Mouse (Mus musculus) CH12.LX (cell line): ENCODE results near the gene Fbxw11. TPM values are rescaled to one million over a fixed set of nuclear protein-coding genes. Genes with fewer than 3 reads are reported as not detected.

Experiments used
- DNase-seq: peaks from one replicate; pipeline ENCODE4 v3.0.0-alpha.2; 2013; ENCODE audit errors: extremely low read depth
- H3K27ac ChIP-seq: 2 replicates; pipeline ENCODE4 v1.5.1; 2012; ENCODE audit warnings: low read depth, mild to moderate bottlenecking, control low read depth, moderate library complexity; ENCODE audit not compliant: insufficient read depth
- H3K27me3 ChIP-seq: replicated peaks from 2 replicates; pipeline ENCODE3; 2012; ENCODE audit warnings: inconsistent platforms
- H3K36me3 ChIP-seq, 2 experiments: replicated peaks in 1 of 2; 2 replicates each; pipeline versions ENCODE3 to v1.6.1; 2012; ENCODE audit warnings: inconsistent platforms in 1 of 2, low read length in 1 of 2, mild to moderate bottlenecking in 1 of 2, mixed read lengths in 1 of 2, moderate library complexity in 1 of 2; ENCODE audit not compliant: control insufficient read depth in 1 of 2, insufficient read depth in 1 of 2
- H3K4me1 ChIP-seq, 2 experiments: 2 replicates each; pipeline ENCODE4 v1.6.1; 2012; ENCODE audit warnings: inconsistent platforms in 1 of 2, moderate library complexity in 1 of 2; ENCODE audit not compliant: insufficient read depth in 2 of 2, control insufficient read depth in 1 of 2
- H3K4me2 ChIP-seq: 2 replicates; pipeline ENCODE4 v1.6.1; 2012; ENCODE audit warnings: low read depth, mild to moderate bottlenecking, control low read depth; ENCODE audit not compliant: poor library complexity, insufficient read depth, severe bottlenecking
- H3K4me3 ChIP-seq, 3 experiments: fragments of 150-350 bp in 1 of 3; sonication (generic) in 1 of 3; replicated peaks in 1 of 3; 2 replicates each; pipeline versions ENCODE3 to v1.5.1; 2011 to 2012; ENCODE audit warnings: low read depth in 2 of 3, low read length in 2 of 3, mild to moderate bottlenecking in 2 of 3, moderate library complexity in 2 of 3, control low read depth in 1 of 3, improper control_type of control experiment in 1 of 3, inconsistent platforms in 1 of 3, mixed read lengths in 1 of 3; ENCODE audit not compliant: poor library complexity in 1 of 3
- H3K79me2 ChIP-seq: replicated peaks from 2 replicates; pipeline ENCODE4 v1.6.1; 2012; ENCODE audit warnings: mild to moderate bottlenecking, moderate library complexity; ENCODE audit not compliant: control insufficient read depth, poor library complexity, insufficient read depth, severe bottlenecking; ENCODE audit errors: extremely low read depth
- H3K9ac ChIP-seq: 2 replicates; pipeline ENCODE4 v1.6.1; 2012; ENCODE audit warnings: low read depth, mild to moderate bottlenecking, control low read depth, moderate library complexity; ENCODE audit not compliant: insufficient read depth
- H3K9me3 ChIP-seq: replicated peaks from 2 replicates; pipeline ENCODE3; 2012; ENCODE audit warnings: low read length, inconsistent platforms, mixed read lengths
- BHLHE40 ChIP-seq: IDR thresholded peaks from 2 replicates; pipeline ENCODE4 v1.6.1; 2011; ENCODE audit warnings: mild to moderate bottlenecking, low read depth, low read length, improper control_type of control experiment
- EP300 ChIP-seq: IDR thresholded peaks from 2 replicates; pipeline ENCODE4 v1.6.1; 2011; ENCODE audit warnings: low read length, improper control_type of control experiment
- IRF4 ChIP-seq: IDR thresholded peaks from 2 replicates; pipeline ENCODE4 v1.6.1; 2014; ENCODE audit warnings: low read depth, mild to moderate bottlenecking, inconsistent platforms, low read length, improper control_type of control experiment
- JUND ChIP-seq: conservative IDR thresholded peaks from 2 replicates; pipeline ENCODE4 v1.6.1; 2011; ENCODE audit warnings: low read depth, low read length, improper control_type of control experiment
- KAT2A ChIP-seq: IDR thresholded peaks from 2 replicates; pipeline ENCODE4 v1.6.1; 2012; ENCODE audit warnings: low read length, improper control_type of control experiment, inconsistent platforms; ENCODE audit not compliant: insufficient replicate concordance
- MAFK ChIP-seq: IDR thresholded peaks from 2 replicates; pipeline ENCODE4 v1.6.1; 2011; ENCODE audit warnings: low read length, improper control_type of control experiment; ENCODE audit not compliant: insufficient replicate concordance
- MEF2A ChIP-seq: IDR thresholded peaks from 2 replicates; pipeline ENCODE4 v1.6.1; 2014; ENCODE audit warnings: low read depth, mild to moderate bottlenecking, inconsistent platforms, low read length, improper control_type of control experiment, borderline replicate concordance
- MXI1 ChIP-seq: IDR thresholded peaks from 2 replicates; pipeline ENCODE4 v1.6.1; 2011; ENCODE audit warnings: mild to moderate bottlenecking, low read depth, low read length, improper control_type of control experiment
- NELFE ChIP-seq: IDR thresholded peaks from 2 replicates; pipeline ENCODE4 v1.6.1; 2011; ENCODE audit warnings: low read depth, low read length, improper control_type of control experiment
- NRF1 ChIP-seq: IDR thresholded peaks from 2 replicates; pipeline ENCODE4 v1.6.1; 2014; ENCODE audit warnings: low read depth, mild to moderate bottlenecking, inconsistent platforms, low read length, improper control_type of control experiment, moderate library complexity
- POLR2A ChIP-seq: IDR thresholded peaks from 2 replicates; pipeline ENCODE4 v1.6.1; 2011; ENCODE audit warnings: low read depth, mild to moderate bottlenecking, improper control_type of control experiment, low read length
- POLR2AphosphoS2 ChIP-seq: IDR thresholded peaks from 2 replicates; pipeline ENCODE4 v1.6.1; 2011; ENCODE audit warnings: low read depth, low read length, improper control_type of control experiment
- RAD21 ChIP-seq: IDR thresholded peaks from 2 replicates; pipeline ENCODE4 v1.6.1; 2011; ENCODE audit warnings: low read depth, mild to moderate bottlenecking, low read length, improper control_type of control experiment, moderate library complexity
- SMC3 ChIP-seq: IDR thresholded peaks from 2 replicates; pipeline ENCODE4 v1.6.1; 2011; ENCODE audit warnings: low read depth, low read length, improper control_type of control experiment
- TBP ChIP-seq: conservative IDR thresholded peaks from 2 replicates; pipeline ENCODE4 v1.6.1; 2011; ENCODE audit warnings: low read depth, low read length, improper control_type of control experiment
- UBTF ChIP-seq: IDR thresholded peaks from 2 replicates; pipeline ENCODE4 v1.6.1; 2012; ENCODE audit warnings: low read depth, mild to moderate bottlenecking, inconsistent platforms, low read length, improper control_type of control experiment, moderate library complexity
- USF1 ChIP-seq: IDR thresholded peaks from 2 replicates; pipeline ENCODE4 v1.6.1; 2014; ENCODE audit warnings: low read depth, mild to moderate bottlenecking, inconsistent platforms, low read length, improper control_type of control experiment
- USF2 ChIP-seq: conservative IDR thresholded peaks from 2 replicates; pipeline ENCODE4 v1.6.1; 2011; ENCODE audit warnings: low read depth, low read length, improper control_type of control experiment
- ZKSCAN1 ChIP-seq: IDR thresholded peaks from 2 replicates; pipeline ENCODE4 v1.6.1; 2012; ENCODE audit warnings: low read depth, inconsistent platforms, low read length, improper control_type of control experiment, borderline replicate concordance
- ZMIZ1 ChIP-seq: IDR thresholded peaks from 2 replicates; pipeline ENCODE4 v1.6.1; 2012; ENCODE audit warnings: low read depth, mild to moderate bottlenecking, inconsistent platforms, low read length, improper control_type of control experiment
- dilution Hi-C: fragments of 300-500 bp; cut with MboI; formaldehyde crosslinking; loops from 2 replicates; pipeline ENCODE4 v1.14.3; 2020; ENCODE audit warnings: low sequenced_read_pairs; ENCODE audit not compliant: extremely low pct_unique_long_range_greater_than_20kb, extremely low pct_ligation_motif_present
- in situ Hi-C: fragments of 300-500 bp; cut with MboI; formaldehyde crosslinking; loops from 3 replicates; pipeline ENCODE4 v1.14.3; 2019; ENCODE audit warnings: low sequenced_read_pairs, low pct_ligation_motif_present, low pct_unique_long_range_greater_than_20kb, mixed read lengths
- polyA plus RNA-seq: library from polyadenylated mRNA; unstranded; fragments of >175 nt; gene quantifications from 2 replicates; pipeline ENCODE4 v1.2.1, GENCODE M21; 2012; ENCODE audit warnings: low read depth; ENCODE audit not compliant: insufficient read length
- total RNA-seq, 2 experiments: library from RNA; depleted of rRNA; stranded (reverse); fragments of 300-350 nt in 1 of 2; fragments of >200 nt in 1 of 2; gene quantifications; 2 replicates each; pipeline ENCODE4 v1.2.3; 2012 to 2014

Fbxw11 gene
- total and polyA plus RNA-seq, 3 experiments, result 54.5 to 85.0 (median 58.5) TPM

GRCm38 (mm10) chr11:32622479-32623190 is 19.9 kb upstream of the Fbxw11 start:
- Histone ChIP-seq H3K9me3 (no peaks in the 10 kb centered on the region), H3K9ac (no peak overlapping the region), H3K79me2 (no peaks in the 10 kb centered on the region), H3K4me1 (peaks cover 7 to 26% of the 10 kb centered on the region in 2 experiments), H3K27ac (no peak overlapping the region), H3K27me3 (no peaks in the 10 kb centered on the region), H3K4me2 (no peak overlapping the region), H3K4me3 (no peak overlapping the region), H3K36me3 (peaks cover 28 to 75% of the 10 kb centered on the region in 2 experiments)
- dilution Hi-C loops, result no loop called here
- in situ Hi-C loops, result loop anchor here (5.0 to 25.0 kb wide), 2 partner anchors 85 to 515 kb away; partner anchors contain the start of gene Fgf18
- no peak for DNase-seq
- TF ChIP-seq KAT2A (no peak), POLR2A (no peak), ZMIZ1 (no peak), MEF2A (no peak), IRF4 (no peak), USF1 (no peak), POLR2AphosphoS2 (no peak), UBTF (no peak), NRF1 (no peak), ZKSCAN1 (no peak), EP300 (no peak), RAD21 (no peak), MAFK (no peak)

GRCm38 (mm10) chr11:32623236-32623635 is 19.3 kb upstream of the Fbxw11 start:
- no peaks in the 10 kb centered on the region for H3K27me3 ChIP-seq
- no peaks in the 10 kb centered on the region for H3K9me3 ChIP-seq
- H3K9ac ChIP-seq, result no peak overlapping the region
- H3K4me1 ChIP-seq, result peaks cover 7 to 26% of the 10 kb centered on the region in 2 experiments
- peaks cover 22 to 69% of the 10 kb centered on the region in 2 experiments for H3K36me3 ChIP-seq
- H3K4me2 ChIP-seq, result no peak overlapping the region
- H3K27ac ChIP-seq, result no peak overlapping the region
- dilution Hi-C loops (no loop called here), in situ Hi-C loops (loop anchor here (5.0 to 25.0 kb wide), 2 partner anchors 84 to 514 kb away; partner anchors contain the start of gene Fgf18)
- DNase-seq, result no peak
- no peak overlapping the region for H3K4me3 ChIP-seq
- no peak for TF ChIP-seq NELFE
- TF ChIP-seq USF2, result no peak
- no peak for TF ChIP-seq EP300
- TF ChIP-seq JUND, result no peak
- TF ChIP-seq BHLHE40, result no peak
- TF ChIP-seq TBP, result no peak
- no peak for TF ChIP-seq SMC3
- TF ChIP-seq MXI1, result no peak
- no peak for TF ChIP-seq NRF1
- no peak for TF ChIP-seq IRF4
- no peaks in the 10 kb centered on the region for H3K79me2 ChIP-seq
